In genomic region chr19:46308706-46309435, GRCm38 (mm10) we compare ENCODE assay signal across 8 mouse cellular contexts. TPM values are rescaled to one million over a fixed set of nuclear protein-coding genes. Genes with fewer than 3 reads are reported as not detected.
DNase-seq lines count a peak whose midpoint lies in the region; ATAC-seq lines count a peak whose summit lies in the region.

No protein-coding gene starts in this region.

- no peaks in the 10 kb centered on the region for H3K9me3 ChIP-seq in hindbrain, embryonic 15.5 days
- no peaks in the 10 kb centered on the region for H3K9me3 ChIP-seq in megakaryocyte, embryonic 14.5 days

- peak; percentile 73 for DNase-seq in T-cell, adult 2 months (ENCODE audit: low spot score)
- peak; percentile 92 to 96 for DNase-seq in cerebellum, postnatal 25 days
- DNase-seq in gastrocnemius, adult 18-20 months (ENCODE audit: low spot score), result peak; percentile 83
- DNase-seq in left cerebral cortex, adult 9 months (ENCODE audit: low spot score in 2 of 2), result peak; percentile 37 to 80
- DNase-seq in right cerebral cortex, postnatal 14 days, result peak; percentile 97
- DNase-seq in urinary bladder, postnatal 4 days (ENCODE audit: low spot score in 2 of 2), result peak; percentile 76 to 89

- peak overlapping the region; percentile 44 for H3K4me3 ChIP-seq in hindbrain, embryonic 15.5 days
- peak overlapping the region; percentile 86 for H3K4me3 ChIP-seq in megakaryocyte, embryonic 14.5 days (replicated peaks)

- H3K4me1 ChIP-seq in hindbrain, embryonic 15.5 days (replicated peaks), result peaks cover 22% of the 10 kb centered on the region
- peaks cover 38% of the 10 kb centered on the region for H3K4me1 ChIP-seq in megakaryocyte, embryonic 14.5 days

- peak overlapping the region; percentile 88 for H3K4me2 ChIP-seq in hindbrain, embryonic 15.5 days

- peaks cover 30% of the 10 kb centered on the region for H3K27me3 ChIP-seq in hindbrain, embryonic 15.5 days
- peaks cover 36% of the 10 kb centered on the region for H3K27me3 ChIP-seq in megakaryocyte, embryonic 14.5 days (replicated peaks)

- peak overlapping the region; percentile 34 for H3K9ac ChIP-seq in hindbrain, embryonic 15.5 days

- no peak overlapping the region for H3K27ac ChIP-seq in hindbrain, embryonic 15.5 days (replicated peaks)

- H3K36me3 ChIP-seq in hindbrain, embryonic 15.5 days, result peaks cover 22% of the 10 kb centered on the region; the same call in 1 of the 2 replicates
- H3K36me3 ChIP-seq in megakaryocyte, embryonic 14.5 days (replicated peaks; ENCODE audit: low read length), result peaks cover 66% of the 10 kb centered on the region

- ATAC-seq in hindbrain, embryonic 15.5 days (ENCODE audit: low FRiP score, low read depth), result peak; percentile 62

- WGBS in hindbrain, embryonic 15.5 days, result 2% methylated on average over 47 of the region's 47 CpGs

RNA-seq across cellular contexts. Expression of gene Nfkb2, which starts 4.8 kb away (rescaled TPM):
- 10 to 100 TPM in 1 of 2 experiments, 1 to 10 TPM in 1; 7.7 to 10.9 TPM for total RNA-seq in gastrocnemius, adult 18-20 months (2021)
- 2.8 and 3.3 TPM in 2 replicates for polyA plus RNA-seq in hindbrain, embryonic 15.5 days (2015; fragmentation: Nextera tagmentation; extraction: Ambion mirVana)
- polyA plus RNA-seq in megakaryocyte, embryonic 14.5 days (2012; ENCODE audit: insufficient read depth, low replicate concordance), result 32.0 and 46.7 TPM in 2 replicates

RNA-seq across cellular contexts. Expression of gene Psd, which starts 18.1 kb away (rescaled TPM):
- total RNA-seq in gastrocnemius, adult 18-20 months (2021), result under 1 TPM; 0.09 to 0.11 TPM
- polyA plus RNA-seq in hindbrain, embryonic 15.5 days (2015; fragmentation: Nextera tagmentation; extraction: Ambion mirVana), result 119 and 145 TPM in 2 replicates
- polyA plus RNA-seq in megakaryocyte, embryonic 14.5 days (2012; ENCODE audit: insufficient read depth, low replicate concordance), result 0.19 TPM in 1 of 2 replicates, not detected in the other

RNA-seq across cellular contexts. Expression of gene Fbxl15, which starts 19.1 kb away (rescaled TPM):
- 1 to 10 TPM; 3.5 to 3.9 TPM for total RNA-seq in gastrocnemius, adult 18-20 months (2021)
- polyA plus RNA-seq in hindbrain, embryonic 15.5 days (2015; fragmentation: Nextera tagmentation; extraction: Ambion mirVana), result 47.1 and 51.8 TPM in 2 replicates
- polyA plus RNA-seq in megakaryocyte, embryonic 14.5 days (2012; ENCODE audit: insufficient read depth, low replicate concordance), result 17.4 and 18.6 TPM in 2 replicates

RNA-seq across cellular contexts. Expression of gene Cuedc2, which starts 29.6 kb away (rescaled TPM):
- 10 to 100 TPM; 59.8 to 65.7 TPM for total RNA-seq in gastrocnemius, adult 18-20 months (2021)
- 336 and 347 TPM in 2 replicates for polyA plus RNA-seq in hindbrain, embryonic 15.5 days (2015; fragmentation: Nextera tagmentation; extraction: Ambion mirVana)
- polyA plus RNA-seq in megakaryocyte, embryonic 14.5 days (2012; ENCODE audit: insufficient read depth, low replicate concordance), result 39.1 and 126 TPM in 2 replicates

RNA-seq across cellular contexts. Expression of gene Mfsd13a, which starts 32.0 kb away (rescaled TPM):
- 1 to 10 TPM; 1.6 to 1.9 TPM for total RNA-seq in gastrocnemius, adult 18-20 months (2021)
- polyA plus RNA-seq in hindbrain, embryonic 15.5 days (2015; fragmentation: Nextera tagmentation; extraction: Ambion mirVana), result 12.3 and 12.5 TPM in 2 replicates
- 8.8 and 9.9 TPM in 2 replicates for polyA plus RNA-seq in megakaryocyte, embryonic 14.5 days (2012; ENCODE audit: insufficient read depth, low replicate concordance)

Comparison
In these comparisons a context has a peak if more than half of its experiments do, and no peak if none do; other contexts are left out.
1. RNA of gene Psd, which starts 18.1 kb away (polyA plus RNA-seq): 119 to 145 TPM in hindbrain, embryonic 15.5 days; 0.19 TPM in megakaryocyte, embryonic 14.5 days; every median in the first group is over 10 times any median in the second.
2. Peak in every context shown above with its lines, with median percentiles within 50 percentile points of each other: DNase-seq.